Comparison of ENCODE assay signal across 27 mouse cellular contexts in the genomic region with DNA sequence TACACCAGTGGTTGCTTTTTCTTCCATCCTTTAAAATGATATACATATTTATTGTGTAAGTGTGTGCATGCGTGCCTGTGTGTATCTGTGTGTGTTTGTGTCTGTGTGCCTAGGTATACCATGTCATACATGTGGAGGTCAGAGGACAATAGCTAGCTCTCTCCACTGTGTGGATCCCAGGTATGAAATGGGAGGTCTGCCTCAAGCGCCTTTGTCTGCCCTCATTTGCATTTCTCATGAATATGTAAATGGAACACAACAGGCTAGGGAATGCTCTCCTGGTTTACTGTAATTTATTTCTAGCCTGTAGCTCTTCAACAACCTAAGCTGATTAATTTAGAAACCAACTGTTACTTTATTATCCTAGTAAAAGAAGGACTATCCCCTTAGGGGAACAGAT. TPM values are rescaled to one million over a fixed set of nuclear protein-coding genes. Genes with fewer than 3 reads are reported as not detected.
DNase-seq lines count a peak whose midpoint lies in the region; ATAC-seq and TF ChIP-seq lines count a peak whose summit lies in the region.
"Had no signal": no experiment of that assay in that cellular context is flagged by ENCODE, and none has a peak within 500 bp of the region (broad histone marks: within the 10 kb centered on the region; RNA-seq: fewer than 3 reads in every experiment).

No protein-coding gene starts in this region.

- no peaks in the 10 kb centered on the region for H3K9me3 ChIP-seq in midbrain, embryonic 12.5 days
- no peaks in the 10 kb centered on the region for H3K9me3 ChIP-seq in midbrain, embryonic 10.5 days (replicated peaks)
- no peaks in the 10 kb centered on the region for H3K9me3 ChIP-seq in hindbrain, embryonic 13.5 days
- H3K9me3 ChIP-seq in hindbrain, postnatal 0 days (ENCODE audit: low read length), result no peaks in the 10 kb centered on the region
- H3K9me3 ChIP-seq in neural tube, embryonic 14.5 days (ENCODE audit: control insufficient read depth, low read length), result no peaks in the 10 kb centered on the region
- H3K9me3 ChIP-seq: embryonic facial prominence, embryonic 15.5 days; heart, embryonic 12.5 days; kidney, embryonic 15.5 days; limb, embryonic 15.5 days had no signal

- WGBS in midbrain, embryonic 12.5 days, result 78% methylated on average over 2 of the region's 2 CpGs
- 85% methylated on average over 2 of the region's 2 CpGs for WGBS in midbrain, embryonic 10.5 days
- WGBS in hindbrain, embryonic 13.5 days, result 52% methylated on average over 2 of the region's 2 CpGs
- whole genome bisulfite sequencing in hindbrain, postnatal 0 days, result 50% methylated on average over 2 of the region's 2 CpGs
- WGBS in neural tube, embryonic 14.5 days, result 53% methylated on average over 2 of the region's 2 CpGs

- H3K36me3 ChIP-seq in midbrain, embryonic 12.5 days, result no peaks in the 10 kb centered on the region
- no peaks in the 10 kb centered on the region for H3K36me3 ChIP-seq in midbrain, embryonic 10.5 days
- H3K36me3 ChIP-seq in hindbrain, embryonic 13.5 days, result no peaks in the 10 kb centered on the region
- no peaks in the 10 kb centered on the region for H3K36me3 ChIP-seq in hindbrain, postnatal 0 days (ENCODE audit: insufficient read depth, low read length)
- H3K36me3 ChIP-seq in neural tube, embryonic 14.5 days (ENCODE audit: control insufficient read depth, insufficient read depth, low read length), result no peaks in the 10 kb centered on the region
- H3K36me3 ChIP-seq: embryonic facial prominence, embryonic 15.5 days; heart, embryonic 12.5 days; kidney, embryonic 15.5 days; limb, embryonic 15.5 days had no signal

- H3K27me3 ChIP-seq in midbrain, embryonic 12.5 days, result no peaks in the 10 kb centered on the region
- H3K27me3 ChIP-seq in midbrain, embryonic 10.5 days (ENCODE audit: low read depth, poor library complexity, severe bottlenecking), result no peaks in the 10 kb centered on the region
- H3K27me3 ChIP-seq in hindbrain, embryonic 13.5 days, result no peaks in the 10 kb centered on the region
- H3K27me3 ChIP-seq in hindbrain, postnatal 0 days (ENCODE audit: insufficient read depth, low read length), result no peaks in the 10 kb centered on the region
- H3K27me3 ChIP-seq in neural tube, embryonic 14.5 days (ENCODE audit: control insufficient read depth, insufficient read depth, low read length), result no peaks in the 10 kb centered on the region
- H3K27me3 ChIP-seq: embryonic facial prominence, embryonic 15.5 days; heart, embryonic 12.5 days; kidney, embryonic 15.5 days; limb, embryonic 15.5 days had no signal

- no peak overlapping the region for H3K27ac ChIP-seq in midbrain, embryonic 12.5 days (replicated peaks)
- no peak overlapping the region for H3K27ac ChIP-seq in midbrain, embryonic 10.5 days (replicated peaks)
- no peak overlapping the region for H3K27ac ChIP-seq in hindbrain, embryonic 13.5 days
- H3K27ac ChIP-seq in hindbrain, postnatal 0 days, result no peak overlapping the region
- H3K27ac ChIP-seq in neural tube, embryonic 14.5 days (ENCODE audit: low read depth, low read length), result no peak overlapping the region
- H3K27ac ChIP-seq: embryonic facial prominence, embryonic 15.5 days; kidney, embryonic 15.5 days; left cerebral cortex, adult 2 months; limb, embryonic 15.5 days; liver, embryonic 14.5 days had no signal

- no peak overlapping the region for H3K9ac ChIP-seq in midbrain, embryonic 12.5 days (replicated peaks)
- H3K9ac ChIP-seq in hindbrain, embryonic 13.5 days, result no peak overlapping the region
- H3K9ac ChIP-seq in hindbrain, postnatal 0 days (replicated peaks; ENCODE audit: low read length), result no peak overlapping the region
- H3K9ac ChIP-seq in neural tube, embryonic 14.5 days (replicated peaks; ENCODE audit: low read depth, low read length), result no peak overlapping the region
- H3K9ac ChIP-seq: embryonic facial prominence, embryonic 15.5 days; heart, embryonic 12.5 days; kidney, embryonic 15.5 days; limb, embryonic 15.5 days; liver, embryonic 14.5 days; lung, embryonic 14.5 days had no signal

- no peaks in the 10 kb centered on the region for H3K4me1 ChIP-seq in midbrain, embryonic 12.5 days
- H3K4me1 ChIP-seq in midbrain, embryonic 10.5 days, result no peaks in the 10 kb centered on the region
- no peaks in the 10 kb centered on the region for H3K4me1 ChIP-seq in hindbrain, embryonic 13.5 days (replicated peaks)
- H3K4me1 ChIP-seq in hindbrain, postnatal 0 days (ENCODE audit: insufficient read depth, low read length), result no peaks in the 10 kb centered on the region
- no peaks in the 10 kb centered on the region for H3K4me1 ChIP-seq in neural tube, embryonic 14.5 days (ENCODE audit: control insufficient read depth, insufficient read depth, low read length)
- H3K4me1 ChIP-seq: embryonic facial prominence, embryonic 15.5 days; heart, embryonic 12.5 days; limb, embryonic 15.5 days had no signal

- ATAC-seq in midbrain, embryonic 12.5 days (ENCODE audit: low FRiP score, low read depth), result peak; percentile 55
- ATAC-seq in hindbrain, embryonic 13.5 days (ENCODE audit: low FRiP score), result peak; percentile 70; the same call in 1 of the 2 replicates
- peak; percentile 37; the same call in 1 of the 2 replicates for ATAC-seq in hindbrain, postnatal 0 days
- ATAC-seq in neural tube, embryonic 14.5 days (ENCODE audit: low read depth), result peak; percentile 48

- no peak overlapping the region for H3K4me3 ChIP-seq in midbrain, embryonic 12.5 days
- no peak overlapping the region for H3K4me3 ChIP-seq in midbrain, embryonic 10.5 days
- no peak overlapping the region for H3K4me3 ChIP-seq in hindbrain, embryonic 13.5 days
- H3K4me3 ChIP-seq in hindbrain, postnatal 0 days (ENCODE audit: low read length), result no peak overlapping the region
- H3K4me3 ChIP-seq in neural tube, embryonic 14.5 days (ENCODE audit: low read depth, low read length), result no peak overlapping the region
- H3K4me3 ChIP-seq: embryonic facial prominence, embryonic 15.5 days; heart, embryonic 12.5 days; kidney, embryonic 15.5 days; left cerebral cortex, adult 2 months; limb, embryonic 15.5 days had no signal

- DNase-seq in midbrain, embryonic 10.5 days (ENCODE audit: low spot score), result no peak
- DNase-seq in hindbrain, postnatal 0 days (ENCODE audit: low spot score), result no peak
- no peak for DNase-seq in layer of hippocampus, adult 9-10 months (ENCODE audit: low spot score)
- no peak for DNase-seq in layer of hippocampus, adult 18-20 months (ENCODE audit: low spot score in 2 of 2)
- DNase-seq: adrenal gland, postnatal 10 days; cerebellum, adult 8-10 months; heart, adult 18-20 months; heart, postnatal 10 days; kidney, adult 11 months; kidney, postnatal 36 days; lung, embryonic 14.5 days had no signal

- H3K4me2 ChIP-seq in midbrain, embryonic 12.5 days (replicated peaks), result no peak overlapping the region
- no peak overlapping the region for H3K4me2 ChIP-seq in hindbrain, embryonic 13.5 days
- H3K4me2 ChIP-seq in hindbrain, postnatal 0 days (ENCODE audit: low read depth, low read length), result no peak overlapping the region
- H3K4me2 ChIP-seq in neural tube, embryonic 14.5 days (ENCODE audit: low read depth, low read length), result no peak overlapping the region
- H3K4me2 ChIP-seq: embryonic facial prominence, embryonic 15.5 days; heart, embryonic 12.5 days; kidney, embryonic 15.5 days; limb, embryonic 15.5 days; lung, embryonic 14.5 days had no signal

- TF ChIP-seq CTCF in hindbrain, postnatal 0 days (IDR thresholded peaks at IDR 0.05; ENCODE audit: low read depth), result no peak

RNA-seq across cellular contexts. Expression of gene Tmem177, which starts 41.7 kb away (rescaled TPM):
- 9.3 and 11.3 TPM in 2 replicates for polyA plus RNA-seq in midbrain, embryonic 12.5 days (2016; fragmentation: Nextera tagmentation; extraction: Ambion mirVana)
- 12.5 and 13.2 TPM in 2 replicates for polyA plus RNA-seq in midbrain, embryonic 10.5 days (2016; fragmentation: Nextera tagmentation; extraction: Ambion mirVana)
- 9.0 and 9.4 TPM in 2 replicates for polyA plus RNA-seq in hindbrain, embryonic 13.5 days (2015; fragmentation: Nextera tagmentation; extraction: Ambion mirVana)
- total RNA-seq in hindbrain, postnatal 0 days (2014; rRNA removed), result 6.8 and 10.8 TPM in 2 replicates
- 4.2 and 4.5 TPM in 2 replicates for polyA plus RNA-seq in hindbrain, postnatal 0 days (2015; fragmentation: Nextera tagmentation; extraction: Ambion mirVana)
- polyA plus RNA-seq in neural tube, embryonic 14.5 days (2014; fragmentation: Nextera tagmentation; extraction: Ambion mirVana), result 5.9 and 6.7 TPM in 2 replicates
- 1 to 10 TPM; 7.9 to 8.0 TPM for total RNA-seq in layer of hippocampus, adult 18-20 months (2021)

RNA-seq across cellular contexts. Expression of gene Cfap221, which starts 42.4 kb away (rescaled TPM):
- 0.10 and 0.18 TPM in 2 replicates for polyA plus RNA-seq in midbrain, embryonic 12.5 days (2016; fragmentation: Nextera tagmentation; extraction: Ambion mirVana)
- 0.06 and 0.14 TPM in 2 replicates for polyA plus RNA-seq in midbrain, embryonic 10.5 days (2016; fragmentation: Nextera tagmentation; extraction: Ambion mirVana)
- polyA plus RNA-seq in hindbrain, embryonic 13.5 days (2015; fragmentation: Nextera tagmentation; extraction: Ambion mirVana), result 0.45 and 0.49 TPM in 2 replicates
- total RNA-seq in hindbrain, postnatal 0 days (2014; rRNA removed), result 1.9 TPM in 1 of 2 replicates, not detected in the other
- 0.25 and 0.29 TPM in 2 replicates for polyA plus RNA-seq in hindbrain, postnatal 0 days (2015; fragmentation: Nextera tagmentation; extraction: Ambion mirVana)
- 0.13 and 0.18 TPM in 2 replicates for polyA plus RNA-seq in neural tube, embryonic 14.5 days (2014; fragmentation: Nextera tagmentation; extraction: Ambion mirVana)
- under 1 TPM; 0.38 to 0.94 TPM for total RNA-seq in layer of hippocampus, adult 18-20 months (2021)
- total RNA-seq: common myeloid progenitor, adult 5-6 weeks; gastrocnemius, adult 8-10 months; heart, adult 18-20 months; heart, postnatal 10 days; megakaryocyte, adult 5-6 weeks; MEL; neutrophil, adult 5-6 weeks had no signal
- polyA plus RNA-seq: C2C12; heart, embryonic 12.5 days; limb, embryonic 15.5 days; liver, embryonic 14.5 days; lung, embryonic 14.5 days; urinary bladder, adult 2 months had no signal

RNA-seq across cellular contexts. Expression of gene Sctr, which starts 52.0 kb away (rescaled TPM):
- 0.73 and 0.87 TPM in 2 replicates for polyA plus RNA-seq in midbrain, embryonic 12.5 days (2016; fragmentation: Nextera tagmentation; extraction: Ambion mirVana)
- 0.26 and 0.79 TPM in 2 replicates for polyA plus RNA-seq in midbrain, embryonic 10.5 days (2016; fragmentation: Nextera tagmentation; extraction: Ambion mirVana)
- 0.71 and 1.0 TPM in 2 replicates for polyA plus RNA-seq in hindbrain, embryonic 13.5 days (2015; fragmentation: Nextera tagmentation; extraction: Ambion mirVana)
- 1.9 and 2.0 TPM in 2 replicates for total RNA-seq in hindbrain, postnatal 0 days (2014; rRNA removed)
- polyA plus RNA-seq in hindbrain, postnatal 0 days (2015; fragmentation: Nextera tagmentation; extraction: Ambion mirVana), result 0.93 and 1.2 TPM in 2 replicates
- 0.66 and 0.77 TPM in 2 replicates for polyA plus RNA-seq in neural tube, embryonic 14.5 days (2014; fragmentation: Nextera tagmentation; extraction: Ambion mirVana)
- total RNA-seq in layer of hippocampus, adult 18-20 months (2021), result 1 to 10 TPM in 1 of 2 experiments, under 1 TPM in 1; 0.81 to 1.0 TPM
- total RNA-seq: common myeloid progenitor, adult 5-6 weeks; megakaryocyte, adult 5-6 weeks; MEL; neutrophil, adult 5-6 weeks had no signal
